Mouse (Mus musculus) stomach, postnatal 0 days (tissue): ENCODE data around the gene Mmp2.

ENCODE experiments used
- CTCF ChIP-seq: IDR thresholded peaks from 2 replicates; pipeline ENCODE4 v1.5.1; 2016; ENCODE audit warnings: antibody characterized with exemption, low read depth, mild to moderate bottlenecking, moderate library complexity
- EP300 ChIP-seq: optimal IDR thresholded peaks from 2 replicates; pipeline ENCODE3; 2016; ENCODE audit warnings: antibody characterized with exemption

- TF ChIP-seq CTCF (no peak), EP300 (no peak)
These were observed 34.9 kb downstream of the Mmp2 start for GRCm38 (mm10) chr8:92861977-92862376.
